Mouse (Mus musculus): ENCODE data around the gene Syne2.

- TF ChIP-seq CTCF (IDR thresholded peaks at IDR 0.05; ENCODE audit: insufficient read depth, low read length) (no peak), POLR2A (IDR thresholded peaks at IDR 0.05; ENCODE audit: borderline replicate concordance, extremely low read depth, low read depth, low read length) (no peak)
Observed at GRCm38 (mm10) chr12:75933561-75933960, 115.6 kb downstream of the Syne2 start.
